Mouse (Mus musculus) heart, postnatal 0 days (tissue): ENCODE measurements around the gene Irf2bpl.

Experiments
- CTCF ChIP-seq: IDR thresholded peaks from 2 replicates; pipeline ENCODE4 v1.5.1; 2016; ENCODE audit warnings: antibody characterized with exemption, control low read depth, low read depth
- EP300 ChIP-seq: IDR thresholded peaks from 2 replicates; pipeline ENCODE4 v1.6.1; 2016; ENCODE audit warnings: antibody characterized with exemption, low read depth

GRCm38 (mm10) chr12:86878426-86879353, 5.9 kb downstream of the Irf2bpl start:
- TF ChIP-seq CTCF (no peak), EP300 (no peak)
